Mouse (Mus musculus) limb, embryonic 10.5 days (tissue): Measurements from ENCODE around the gene Vav3. TPM values are rescaled to one million over a fixed set of nuclear protein-coding genes. Genes with fewer than 3 reads are reported as not detected.

Source experiments
- DNase-seq: peaks from one replicate; pipeline ENCODE4 v3.0.0-alpha.2; 2017; ENCODE audit warnings: low spot score
- H3K27ac ChIP-seq: fragments of 300-500 bp; sonication (generic); 2 replicates; pipeline ENCODE4 v1.5.1; 2016; ENCODE audit warnings: mild to moderate bottlenecking
- H3K27me3 ChIP-seq: fragments of 300-500 bp; sonication (generic); 2 replicates; pipeline ENCODE4 v1.6.1; 2016; ENCODE audit warnings: low read depth, mild to moderate bottlenecking; ENCODE audit not compliant: poor library complexity, severe bottlenecking
- H3K36me3 ChIP-seq: fragments of 300-500 bp; sonication (generic); 2 replicates; pipeline ENCODE4 v1.6.1; 2016; ENCODE audit warnings: mild to moderate bottlenecking, moderate library complexity
- H3K4me1 ChIP-seq: fragments of 300-500 bp; sonication (generic); 2 replicates; pipeline ENCODE4 v1.6.1; 2016
- H3K4me3 ChIP-seq: fragments of 300-500 bp; sonication (generic); 2 replicates; pipeline ENCODE4 v1.5.1; 2016; ENCODE audit warnings: mild to moderate bottlenecking, moderate library complexity
- H3K9me3 ChIP-seq: fragments of 300-500 bp; sonication (generic); replicated peaks from 2 replicates; pipeline ENCODE4 v1.6.1; 2016; ENCODE audit warnings: mild to moderate bottlenecking
- WGBS: fragments of 180-500 bp; shearing (Covaris S2); methylation state at CpG from one replicate; pipeline ENCODE4 v1.1.7; 2016; 5-methylcytosine and 5-hydroxymethylcytosine counted together
- polyA plus RNA-seq: library from polyadenylated mRNA; unstranded; fragments of >200 nt; fragmentation: Nextera tagmentation; extraction: Ambion mirVana; gene quantifications from 2 replicates; pipeline ENCODE4 v1.2.1, GENCODE M21; 2016

The Vav3 gene
- polyA plus RNA-seq, 1 experiment from 2014 or later, result 3.0 TPM

DNA sequence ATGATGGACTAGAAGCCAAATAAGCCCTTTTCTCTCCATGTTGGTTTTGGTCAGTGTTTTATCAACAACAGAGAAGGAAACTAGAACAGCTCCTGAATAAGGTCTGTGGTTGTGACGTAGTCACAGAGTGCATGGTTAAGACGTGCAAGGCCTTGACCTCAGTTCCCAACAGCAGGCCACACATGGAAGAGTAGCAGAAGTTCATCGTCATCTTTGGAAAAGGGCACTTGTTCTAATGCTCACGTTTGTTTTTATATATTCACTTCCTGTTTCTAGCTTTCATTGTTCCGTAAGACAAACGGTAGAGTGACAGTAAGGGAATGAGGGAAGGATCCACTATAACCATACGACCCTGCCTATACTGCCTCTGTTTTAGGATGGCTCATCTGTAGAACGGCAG, 124.1 kb downstream of the Vav3 start:
- no peaks in the 10 kb centered on the region for H3K27me3 ChIP-seq
- no peaks in the 10 kb centered on the region for H3K36me3 ChIP-seq
- H3K9me3 ChIP-seq, result no peaks in the 10 kb centered on the region
- WGBS, result 86% methylated on average over 8 of the region's 8 CpGs
- no peak overlapping the region for H3K27ac ChIP-seq
- DNase-seq, result no peak
- no peak overlapping the region for H3K4me3 ChIP-seq
- H3K4me1 ChIP-seq, result 0 out of 2 replicates have a peak, but pooled peaks cover 4% of the 10 kb centered on the region

DNA sequence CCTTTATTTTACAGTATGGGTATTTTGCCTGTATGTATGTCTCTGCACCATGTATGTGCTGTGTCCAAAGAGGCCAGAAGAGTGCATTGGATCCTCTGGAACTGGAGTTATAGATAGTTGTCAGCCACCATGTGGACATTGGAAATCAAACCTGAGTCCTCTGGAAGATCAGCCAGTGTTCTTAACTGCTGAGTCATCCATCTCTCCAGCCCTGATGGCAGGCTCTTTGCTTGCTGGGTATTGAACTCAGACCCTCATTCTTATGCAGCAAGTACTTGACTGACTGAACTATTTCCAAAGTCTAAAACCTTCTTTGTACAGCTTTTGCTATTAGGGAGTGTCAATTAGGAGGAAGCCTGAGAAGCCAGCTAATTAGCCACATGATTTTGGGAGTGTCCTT, 126.1 kb downstream of the Vav3 start:
- Histone ChIP-seq H3K9me3 (no peaks in the 10 kb centered on the region), H3K4me1 (0 out of 2 replicates have a peak, but pooled peaks cover 4% of the 10 kb centered on the region), H3K36me3 (no peaks in the 10 kb centered on the region), H3K27ac (no peak overlapping the region), H3K4me3 (no peak overlapping the region), H3K27me3 (no peaks in the 10 kb centered on the region)
- DNase-seq, result no peak

DNA sequence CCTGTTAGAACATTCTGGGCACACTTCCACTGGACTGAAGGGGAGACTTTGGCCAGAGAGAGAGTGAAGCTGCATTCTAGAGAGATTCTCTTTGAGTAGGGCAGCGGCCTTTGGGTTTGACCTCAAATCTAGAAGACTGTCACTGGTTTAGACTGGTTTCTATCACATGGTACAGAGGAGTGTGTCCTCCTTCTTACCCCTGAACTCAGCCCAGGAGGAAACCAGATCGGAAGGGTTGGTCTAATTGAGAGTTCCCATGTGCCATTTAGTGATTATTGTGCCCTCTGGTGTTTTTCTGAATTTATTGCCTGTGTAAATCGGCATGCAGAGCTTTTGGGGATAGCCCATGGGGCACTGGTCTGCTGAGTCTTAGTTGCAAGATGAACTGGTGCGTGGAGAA, 126.8 kb downstream of the Vav3 start:
- Histone ChIP-seq H3K9me3 (no peaks in the 10 kb centered on the region), H3K4me3 (no peak overlapping the region), H3K4me1 (0 out of 2 replicates have a peak, but pooled peaks cover 4% of the 10 kb centered on the region), H3K36me3 (no peaks in the 10 kb centered on the region), H3K27ac (no peak overlapping the region), H3K27me3 (no peaks in the 10 kb centered on the region)
- no peak for DNase-seq
- 73% methylated on average over 4 of the region's 4 CpGs for WGBS

GRCm38 (mm10) chr3:109469465-109469864, 129.0 kb downstream of the Vav3 start:
- Histone ChIP-seq H3K9me3 (no peaks in the 10 kb centered on the region), H3K27me3 (no peaks in the 10 kb centered on the region), H3K36me3 (no peaks in the 10 kb centered on the region), H3K4me3 (no peak overlapping the region), H3K27ac (no peak overlapping the region), H3K4me1 (0 out of 2 replicates have a peak, but pooled peaks cover 4% of the 10 kb centered on the region)
- DNase-seq, result no peak
- 83% methylated on average over 3 of the region's 3 CpGs for WGBS

DNA sequence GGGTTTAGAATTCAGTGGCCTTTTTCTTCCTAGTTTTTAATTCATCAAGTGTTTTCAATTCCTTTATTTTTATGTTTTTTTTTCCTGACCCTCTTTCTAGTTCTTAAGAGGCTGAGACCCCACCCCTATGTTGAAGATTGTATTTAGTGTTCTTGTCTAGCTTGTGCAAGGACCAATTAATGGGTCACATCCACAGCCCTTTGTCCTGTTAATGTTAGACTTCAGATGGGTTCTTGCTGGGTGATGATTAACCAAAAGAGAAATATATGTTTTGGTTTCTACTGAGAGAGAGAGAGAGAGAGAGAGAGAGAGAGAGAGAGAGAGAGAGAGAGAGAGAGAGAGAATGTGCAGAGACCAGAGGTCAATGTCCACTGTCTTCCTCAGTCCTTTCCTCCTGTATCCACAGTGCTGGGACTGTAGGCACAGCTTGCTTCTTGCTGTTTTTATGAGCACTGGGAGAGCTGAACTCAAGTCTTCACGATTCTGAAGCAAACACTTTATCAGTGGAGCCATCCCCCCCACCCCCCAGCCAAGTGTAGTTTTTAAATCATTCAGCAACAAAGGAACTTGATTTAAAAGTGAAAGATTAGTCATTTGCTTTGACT, 130.3 kb downstream of the Vav3 start:
- H3K4me1 ChIP-seq, result 0 out of 2 replicates have a peak, but pooled peaks cover 4% of the 10 kb centered on the region
- no peaks in the 10 kb centered on the region for H3K36me3 ChIP-seq
- H3K27me3 ChIP-seq, result no peaks in the 10 kb centered on the region
- no peak overlapping the region for H3K27ac ChIP-seq
- 59% methylated on average over 1 of the region's 1 CpGs for WGBS
- no peaks in the 10 kb centered on the region for H3K9me3 ChIP-seq
- DNase-seq, result no peak
- no peak overlapping the region for H3K4me3 ChIP-seq

- 82% methylated on average over 8 of the region's 8 CpGs for WGBS
- Histone ChIP-seq H3K4me3 (no peak overlapping the region), H3K4me1 (no peaks in the 10 kb centered on the region)
Observed at GRCm38 (mm10) chr3:109476521-109476920, 136.1 kb downstream of the Vav3 start.

GRCm38 (mm10) chr3:109478297-109478696, 137.8 kb downstream of the Vav3 start:
- no peak overlapping the region for H3K27ac ChIP-seq
- H3K4me3 ChIP-seq, result no peak overlapping the region
- no peaks in the 10 kb centered on the region for H3K4me1 ChIP-seq
- no peaks in the 10 kb centered on the region for H3K9me3 ChIP-seq
- H3K36me3 ChIP-seq, result no peaks in the 10 kb centered on the region
- no peaks in the 10 kb centered on the region for H3K27me3 ChIP-seq
- 86% methylated on average over 4 of the region's 4 CpGs for WGBS
- no peak for DNase-seq

More at GRCm38 (mm10) chr3:109476521-109476920, 136.1 kb downstream of the Vav3 start:
- Histone ChIP-seq H3K27me3 (no peaks in the 10 kb centered on the region), H3K36me3 (no peaks in the 10 kb centered on the region), H3K9me3 (no peaks in the 10 kb centered on the region), H3K27ac (no peak overlapping the region)
- DNase-seq, result no peak

GRCm38 (mm10) chr3:109480625-109481024, 140.2 kb downstream of the Vav3 start:
- no peaks in the 10 kb centered on the region for H3K27me3 ChIP-seq
- no peaks in the 10 kb centered on the region for H3K9me3 ChIP-seq
- 0 out of 2 replicates have a peak, but pooled peaks cover under 1% of the 10 kb centered on the region for H3K4me1 ChIP-seq
- no peaks in the 10 kb centered on the region for H3K36me3 ChIP-seq
- no peak overlapping the region for H3K27ac ChIP-seq
- DNase-seq, result no peak
- no peak overlapping the region for H3K4me3 ChIP-seq
- 85% methylated on average over 2 of the region's 2 CpGs for WGBS

- Histone ChIP-seq H3K27ac (no peak overlapping the region), H3K9me3 (no peaks in the 10 kb centered on the region), H3K4me1 (peaks cover 19% of the 10 kb centered on the region), H3K27me3 (no peaks in the 10 kb centered on the region), H3K4me3 (no peak overlapping the region), H3K36me3 (no peaks in the 10 kb centered on the region)
- 67% methylated on average over 3 of the region's 3 CpGs for WGBS
- no peak for DNase-seq
Observed at GRCm38 (mm10) chr3:109486786-109487185, 146.3 kb downstream of the Vav3 start.

DNA sequence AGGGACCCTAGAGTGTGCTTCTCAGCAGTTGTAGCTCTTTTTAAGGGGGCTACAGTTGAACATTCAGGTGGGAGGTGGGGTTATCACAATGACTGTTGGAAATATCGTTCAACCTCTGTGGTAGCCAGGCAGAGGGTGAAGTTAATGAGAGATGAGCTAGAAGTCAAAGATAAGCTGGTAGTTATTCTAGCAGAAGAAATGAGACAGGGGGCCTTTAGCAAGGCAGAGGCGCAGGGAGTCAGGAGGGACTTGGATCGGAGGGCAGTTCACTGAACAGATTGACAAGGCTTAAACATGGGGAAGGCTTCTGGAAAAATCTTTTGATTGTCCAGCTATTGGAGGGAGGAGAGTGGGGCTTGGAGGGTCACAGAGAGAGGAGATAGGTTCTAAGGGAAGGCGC, 147.4 kb downstream of the Vav3 start:
- Histone ChIP-seq H3K4me1 (peaks cover 19% of the 10 kb centered on the region), H3K4me3 (no peak overlapping the region), H3K27ac (no peak overlapping the region), H3K36me3 (no peaks in the 10 kb centered on the region), H3K9me3 (no peaks in the 10 kb centered on the region), H3K27me3 (no peaks in the 10 kb centered on the region)
- no peak for DNase-seq
- WGBS, result 92% methylated on average over 4 of the region's 4 CpGs

DNA sequence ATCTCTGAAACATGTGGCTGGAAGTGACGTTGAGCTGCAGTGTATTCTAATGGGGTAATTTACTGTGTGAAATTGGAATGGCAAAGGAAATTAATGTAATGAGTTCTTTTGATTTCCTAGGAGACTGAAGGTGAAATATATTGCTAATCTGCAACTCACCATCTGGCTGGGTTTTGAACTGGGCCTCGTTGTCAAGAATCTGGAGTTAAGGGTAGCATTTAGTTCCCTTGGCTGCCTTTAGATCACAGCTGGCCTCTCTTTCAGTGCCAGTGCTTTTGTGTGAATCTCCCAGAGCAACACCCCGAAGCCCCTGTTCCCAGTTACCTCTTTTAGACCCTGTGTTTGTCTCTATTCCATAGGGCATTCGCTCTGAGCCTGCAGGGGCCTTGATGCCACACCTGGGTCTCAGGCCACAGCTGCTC, 148.3 kb downstream of the Vav3 start:
- 33% methylated on average over 4 of the region's 4 CpGs for WGBS
- Histone ChIP-seq H3K27me3 (no peaks in the 10 kb centered on the region), H3K9me3 (no peaks in the 10 kb centered on the region), H3K27ac (no peak overlapping the region), H3K4me1 (peaks cover 19% of the 10 kb centered on the region), H3K4me3 (no peak overlapping the region), H3K36me3 (no peaks in the 10 kb centered on the region)
- no peak for DNase-seq

DNA sequence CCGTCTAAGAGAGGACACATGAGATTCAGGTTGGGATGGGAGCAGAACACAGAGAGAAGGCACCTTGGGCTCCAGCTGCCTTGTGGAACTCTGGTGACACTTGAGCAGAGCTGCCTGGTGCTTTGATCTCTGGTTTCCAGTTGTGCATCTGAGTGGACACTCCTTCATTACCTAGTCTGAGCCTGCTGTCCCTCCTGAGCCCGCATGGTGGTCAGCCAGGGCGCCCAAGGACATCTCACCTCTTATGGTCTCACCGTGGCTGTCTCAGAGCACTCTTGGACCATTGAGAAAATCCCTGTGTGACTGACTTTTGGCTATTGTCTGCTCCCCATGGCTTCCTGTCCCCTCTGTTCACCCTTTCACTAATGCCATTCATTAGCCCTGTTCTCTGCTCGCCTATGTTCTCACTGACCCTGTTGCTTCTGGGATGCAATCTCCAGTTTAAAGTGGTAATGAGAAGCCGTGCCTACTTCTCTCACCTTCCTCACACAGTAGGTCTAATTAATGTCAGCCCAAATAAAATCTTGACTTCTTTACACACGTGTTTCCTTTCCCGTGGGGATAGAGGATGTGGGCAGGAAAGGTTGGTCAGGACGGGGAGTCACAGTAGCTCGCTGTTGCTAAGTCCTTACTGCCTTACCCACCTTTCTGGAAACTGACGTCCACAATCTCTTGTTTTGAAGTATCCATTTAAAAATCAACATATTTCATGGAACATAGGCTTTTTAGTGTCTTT, 150.3 kb downstream of the Vav3 start:
- H3K4me3 ChIP-seq, result no peak overlapping the region
- peaks cover 17% of the 10 kb centered on the region for H3K4me1 ChIP-seq
- 70% methylated on average over 11 of the region's 11 CpGs for WGBS
- H3K9me3 ChIP-seq, result no peaks in the 10 kb centered on the region
- no peaks in the 10 kb centered on the region for H3K27me3 ChIP-seq
- H3K27ac ChIP-seq, result no peak overlapping the region
- DNase-seq, result no peak
- H3K36me3 ChIP-seq, result no peaks in the 10 kb centered on the region

GRCm38 (mm10) chr3:109491568-109491967, 151.1 kb downstream of the Vav3 start:
- no peaks in the 10 kb centered on the region for H3K27me3 ChIP-seq
- no peaks in the 10 kb centered on the region for H3K36me3 ChIP-seq
- peaks cover 17% of the 10 kb centered on the region for H3K4me1 ChIP-seq
- H3K4me3 ChIP-seq, result no peak overlapping the region
- H3K9me3 ChIP-seq, result no peaks in the 10 kb centered on the region
- no peak overlapping the region for H3K27ac ChIP-seq
- 10% methylated on average over 2 of the region's 2 CpGs for WGBS
- peak; percentile 55 for DNase-seq
